Mouse (Mus musculus): ENCODE measurements around the gene Gm45234. TPM values are rescaled to one million over a fixed set of nuclear protein-coding genes. Genes with fewer than 3 reads are reported as not detected.

Gm45234 gene
- polyA plus RNA-seq, 1 experiment: not detected

- no peaks in the 10 kb centered on the region for H3K27me3 ChIP-seq (ENCODE audit: control insufficient read depth, insufficient read depth, insufficient read length)
- H3K4me2 ChIP-seq (ENCODE audit: low read depth): peak overlapping the region; percentile 9
- no peak overlapping the region for H3ac ChIP-seq (ENCODE audit: control insufficient read depth, insufficient read length)
- no peaks in the 10 kb centered on the region for H3K36me3 ChIP-seq (ENCODE audit: control insufficient read depth, insufficient read depth)
- no peak for TF ChIP-seq POLR2A (IDR thresholded peaks at IDR 0.05; ENCODE audit: insufficient read length, low read depth)
- no peak for TF ChIP-seq E2F4 (IDR thresholded peaks at IDR 0.05; ENCODE audit: insufficient read depth)
- peak in 1 of 3 experiments; percentile 9 for TF ChIP-seq MYOD1 (IDR thresholded peaks at IDR 0.05; ENCODE audit: control insufficient read depth in 1 of 3, insufficient read length in 2 of 3, low read depth in 2 of 3)
- H3K79me2 ChIP-seq (ENCODE audit: control insufficient read depth, insufficient read depth): no peaks in the 10 kb centered on the region
- H3K4me3 ChIP-seq: no peak overlapping the region
Measured at GRCm38 (mm10) chr6:124694166-124694955, 61.5 kb downstream of the Gm45234 start.

- Histone ChIP-seq H3K4me3 (no peak overlapping the region), H3ac (ENCODE audit: control insufficient read depth, insufficient read length) (no peak overlapping the region), H3K4me2 (ENCODE audit: low read depth) (peak overlapping the region; percentile 31), H3K36me3 (ENCODE audit: control insufficient read depth, insufficient read depth) (no peaks in the 10 kb centered on the region), H3K79me2 (ENCODE audit: control insufficient read depth, insufficient read depth) (no peaks in the 10 kb centered on the region), H3K27me3 (ENCODE audit: control insufficient read depth, insufficient read depth, insufficient read length) (no peaks in the 10 kb centered on the region)
- no peak for TF ChIP-seq TCF3 (IDR thresholded peaks at IDR 0.05; ENCODE audit: insufficient read length, low read depth)
- no peak for TF ChIP-seq E2F4 (IDR thresholded peaks at IDR 0.05; ENCODE audit: insufficient read depth)
- no peak for TF ChIP-seq POLR2A (IDR thresholded peaks at IDR 0.05; ENCODE audit: insufficient read length, low read depth)
- TF ChIP-seq REST (IDR thresholded peaks at IDR 0.05; ENCODE audit: insufficient read depth, insufficient read length): no peak
- no peak for TF ChIP-seq MYOG (IDR thresholded peaks at IDR 0.05; ENCODE audit: control insufficient read depth in 1 of 3, insufficient read depth in 1 of 3, insufficient read length in 2 of 3, low read depth in 2 of 3)
- no peak for TF ChIP-seq TCF12 (IDR thresholded peaks at IDR 0.05; ENCODE audit: insufficient read depth, poor library complexity, severe bottlenecking)
- peak in 2 of 3 experiments; percentile 68 to 85 for TF ChIP-seq MYOD1 (IDR thresholded peaks at IDR 0.05; ENCODE audit: control insufficient read depth in 1 of 3, insufficient read length in 2 of 3, low read depth in 2 of 3)
Measured at GRCm38 (mm10) chr6:124693243-124693981, 62.4 kb downstream of the Gm45234 start.

DNA sequence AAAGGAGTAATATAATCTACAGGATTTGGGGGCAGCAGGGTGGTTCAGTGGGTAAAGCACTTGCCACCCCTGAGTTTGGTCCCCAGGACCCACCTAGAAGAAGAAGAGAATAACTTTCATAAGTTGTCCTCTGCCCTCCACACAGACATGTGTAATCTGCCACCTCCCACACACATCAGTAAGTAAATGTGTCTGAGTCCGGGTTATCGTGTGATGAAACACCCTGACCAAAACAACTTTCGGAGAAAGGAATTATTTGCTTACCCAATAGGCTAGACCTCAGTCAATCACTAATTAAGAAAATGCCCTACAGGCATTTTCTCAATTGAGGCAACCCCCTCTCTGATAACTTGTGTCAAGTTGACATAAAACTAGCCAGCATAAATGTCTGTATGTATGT is 65.3 kb downstream of the Gm45234 start:
- Histone ChIP-seq H3K4me3 (no peak overlapping the region), H3K36me3 (ENCODE audit: control insufficient read depth, insufficient read depth) (peaks cover 2% of the 10 kb centered on the region), H3K79me2 (ENCODE audit: control insufficient read depth, insufficient read depth) (peaks cover 14% of the 10 kb centered on the region), H3K27me3 (ENCODE audit: control insufficient read depth, insufficient read depth, insufficient read length) (no peaks in the 10 kb centered on the region), H3K4me2 (ENCODE audit: low read depth) (no peak overlapping the region), H3ac (ENCODE audit: control insufficient read depth, insufficient read length) (no peak overlapping the region)
- TF ChIP-seq POLR2A (IDR thresholded peaks at IDR 0.05; ENCODE audit: insufficient read length, low read depth) (no peak), MAX (IDR thresholded peaks at IDR 0.05; ENCODE audit: low read depth) (no peak), E2F4 (IDR thresholded peaks at IDR 0.05; ENCODE audit: insufficient read depth) (no peak), USF1 (IDR thresholded peaks at IDR 0.05; ENCODE audit: low read depth) (no peak), REST (IDR thresholded peaks at IDR 0.05; ENCODE audit: insufficient read depth, insufficient read length) (no peak), SRF (IDR thresholded peaks at IDR 0.05; ENCODE audit: control insufficient read depth, insufficient read length, low read depth) (no peak), CEBPB (IDR thresholded peaks at IDR 0.05; ENCODE audit: insufficient read depth, poor library complexity, severe bottlenecking) (no peak), TCF12 (IDR thresholded peaks at IDR 0.05; ENCODE audit: insufficient read depth, poor library complexity, severe bottlenecking) (no peak), TCF3 (IDR thresholded peaks at IDR 0.05; ENCODE audit: insufficient read length, low read depth) (no peak), MYOD1 (IDR thresholded peaks at IDR 0.05; ENCODE audit: control insufficient read depth in 1 of 3, insufficient read length in 2 of 3, low read depth in 2 of 3) (no peak), POLR2AphosphoS2 (IDR thresholded peaks at IDR 0.05; ENCODE audit: insufficient read length, low read depth) (no peak), MYOG (IDR thresholded peaks at IDR 0.05; ENCODE audit: control insufficient read depth in 1 of 3, insufficient read depth in 1 of 3, insufficient read length in 2 of 3, low read depth in 2 of 3) (no peak)

Other genes starting within 250 kb of the Gm45234 start
- gene C1ra, start 243.6 kb downstream of the Gm45234 start, polyA plus RNA-seq (2012; fragmentation: generic; extraction: Trizol): 1.9 TPM
- gene C1s1, start 213.7 kb downstream of the Gm45234 start, polyA plus RNA-seq (2012; fragmentation: generic; extraction: Trizol): 0.24 TPM
- gene C1rb, start 185.7 kb downstream of the Gm45234 start, polyA plus RNA-seq (2012; fragmentation: generic; extraction: Trizol): 0.14 TPM
- 0.07 TPM for gene C1s2, start 119.9 kb downstream of the Gm45234 start, polyA plus RNA-seq (2012; fragmentation: generic; extraction: Trizol)
- gene Lpcat3, start 93.0 kb downstream of the Gm45234 start, polyA plus RNA-seq (2012; fragmentation: generic; extraction: Trizol): 138 TPM
- gene Emg1, start 43.8 kb downstream of the Gm45234 start, polyA plus RNA-seq (2012; fragmentation: generic; extraction: Trizol): 103 TPM
- gene Phb2, start 43.7 kb downstream of the Gm45234 start, polyA plus RNA-seq (2012; fragmentation: generic; extraction: Trizol): 339 TPM
- gene Ptpn6, start 17.3 kb downstream of the Gm45234 start, polyA plus RNA-seq (2012; fragmentation: generic; extraction: Trizol): 3.1 TPM
- gene Grcc10, start 14.6 kb downstream of the Gm45234 start, polyA plus RNA-seq (2012; fragmentation: generic; extraction: Trizol): 287 TPM
- 39.4 TPM for gene Atn1, start 503 bp upstream of the Gm45234 start, polyA plus RNA-seq (2012; fragmentation: generic; extraction: Trizol)
- gene Eno2, start 13.7 kb upstream of the Gm45234 start, polyA plus RNA-seq (2012; fragmentation: generic; extraction: Trizol): 19.5 TPM
- 0.13 TPM for gene Lrrc23, start 23.7 kb upstream of the Gm45234 start, polyA plus RNA-seq (2012; fragmentation: generic; extraction: Trizol)
- gene Spsb2, start 52.6 kb upstream of the Gm45234 start, polyA plus RNA-seq (2012; fragmentation: generic; extraction: Trizol): 41.2 TPM
- gene Tpi1, start 58.3 kb upstream of the Gm45234 start, polyA plus RNA-seq (2012; fragmentation: generic; extraction: Trizol): 1,480 TPM
- 123 TPM for gene Usp5, start 73.5 kb upstream of the Gm45234 start, polyA plus RNA-seq (2012; fragmentation: generic; extraction: Trizol)
- gene Cdca3, start 73.5 kb upstream of the Gm45234 start, polyA plus RNA-seq (2012; fragmentation: generic; extraction: Trizol): 28.8 TPM
- 0.11 TPM for gene Gnb3, start 84.3 kb upstream of the Gm45234 start, polyA plus RNA-seq (2012; fragmentation: generic; extraction: Trizol)
- gene P3h3, start 101.7 kb upstream of the Gm45234 start, polyA plus RNA-seq (2012; fragmentation: generic; extraction: Trizol): 1.1 TPM
- 0.02 TPM for gene Gpr162, start 108.0 kb upstream of the Gm45234 start, polyA plus RNA-seq (2012; fragmentation: generic; extraction: Trizol)
- not detected for gene Cd4, start 132.2 kb upstream of the Gm45234 start, polyA plus RNA-seq (2012; fragmentation: generic; extraction: Trizol)
- gene Lag3, start 155.7 kb upstream of the Gm45234 start, polyA plus RNA-seq (2012; fragmentation: generic; extraction: Trizol): 0.41 TPM
- 1,462 TPM for gene Ptms, start 164.1 kb upstream of the Gm45234 start, polyA plus RNA-seq (2012; fragmentation: generic; extraction: Trizol)
- gene Mlf2, start 175.4 kb upstream of the Gm45234 start, polyA plus RNA-seq (2012; fragmentation: generic; extraction: Trizol): 384 TPM
- gene Cops7a, start 209.5 kb upstream of the Gm45234 start, polyA plus RNA-seq (2012; fragmentation: generic; extraction: Trizol): 142 TPM
- 1.1 TPM for gene Pianp, start 240.7 kb upstream of the Gm45234 start, polyA plus RNA-seq (2012; fragmentation: generic; extraction: Trizol)

Measured in myocyte (in vitro differentiated cells).